Mouse (Mus musculus): Measurements from ENCODE around the gene Hdgfl2.

- TF ChIP-seq CTCF (IDR thresholded peaks at IDR 0.05; ENCODE audit: low read depth, low read length) (peak; percentile 96), POLR2A (IDR thresholded peaks at IDR 0.05; ENCODE audit: extremely low read depth, insufficient read depth, low read length) (peak; percentile 86)
Measured at GRCm38 (mm10) chr17:56036176-56036900, 43.1 kb upstream of the Hdgfl2 start, which contains the start of gene Sh3gl1.
